Mouse (Mus musculus): ENCODE measurements around the gene Socs7.

Socs7 gene

DNA sequence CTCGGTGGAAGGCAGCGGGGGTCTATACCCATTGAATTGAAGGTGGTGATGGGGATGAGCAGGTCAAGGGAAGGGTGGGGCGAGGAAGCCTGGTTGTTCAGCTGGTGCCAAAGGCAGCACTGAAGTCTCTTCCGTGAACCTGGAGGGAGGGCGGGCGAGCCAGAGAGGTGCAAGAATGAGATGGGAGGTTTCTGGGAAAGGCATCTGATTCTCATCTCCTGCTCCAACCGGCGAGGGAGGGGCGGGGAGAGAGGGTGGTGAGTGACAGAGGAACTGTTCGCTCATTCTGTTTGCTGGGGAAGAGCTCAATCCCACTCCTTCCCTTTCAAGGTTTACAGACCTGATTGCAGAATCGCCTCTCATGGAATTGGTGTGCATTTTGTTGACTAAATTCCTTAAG lies 31.3 kb downstream of the Socs7 start:
- DNase-seq: no peak

GRCm38 (mm10) chr11:97394146-97394545 lies 31.8 kb downstream of the Socs7 start:
- peak in 1 of 2 experiments; percentile 42 for DNase-seq

GRCm38 (mm10) chr11:97398506-97398905 lies 36.2 kb downstream of the Socs7 start:
- peak; percentile 30 to 64 for DNase-seq

- DNase-seq: peak; percentile 86 to 92
Observed at GRCm38 (mm10) chr11:97399958-97400710, 37.8 kb downstream of the Socs7 start.

- DNase-seq: no peak
Observed at GRCm38 (mm10) chr11:97401082-97401481, 38.7 kb downstream of the Socs7 start.

DNA sequence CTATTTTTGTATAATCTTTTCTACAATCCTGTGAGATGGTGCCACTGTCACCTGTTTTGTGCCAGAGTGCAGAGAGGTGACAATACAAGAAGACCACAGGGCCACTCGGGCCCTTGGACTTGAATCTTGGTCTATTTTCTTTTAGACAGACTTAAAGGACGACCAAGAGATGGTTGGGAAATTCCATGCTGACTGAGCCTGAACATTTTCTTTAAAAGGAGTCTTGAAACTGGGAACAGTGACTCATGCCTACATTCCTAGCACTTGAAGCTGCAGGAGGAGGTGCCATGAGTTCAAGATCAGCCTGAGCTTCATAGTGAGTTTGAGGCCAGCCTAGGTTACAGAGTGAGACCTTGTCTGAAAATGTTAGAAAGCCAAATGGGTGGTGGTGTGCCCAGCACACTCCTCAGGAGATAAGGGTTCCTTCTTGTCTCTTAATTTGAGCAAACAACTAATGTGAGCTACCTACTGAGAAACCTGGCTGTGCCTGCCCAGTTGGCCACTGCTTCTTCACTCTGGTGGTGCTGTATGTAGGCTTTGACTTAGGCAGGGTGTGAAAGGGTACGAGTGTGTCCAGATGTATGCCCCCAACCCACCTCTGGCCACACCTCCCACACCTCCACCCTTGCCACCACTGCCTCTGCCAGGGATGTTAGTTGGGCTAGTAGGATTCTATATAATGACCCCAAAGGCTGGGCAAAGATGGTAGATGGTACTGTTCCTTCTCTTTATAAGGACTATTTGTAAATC lies 39.5 kb downstream of the Socs7 start:
- DNase-seq: no peak

DNA sequence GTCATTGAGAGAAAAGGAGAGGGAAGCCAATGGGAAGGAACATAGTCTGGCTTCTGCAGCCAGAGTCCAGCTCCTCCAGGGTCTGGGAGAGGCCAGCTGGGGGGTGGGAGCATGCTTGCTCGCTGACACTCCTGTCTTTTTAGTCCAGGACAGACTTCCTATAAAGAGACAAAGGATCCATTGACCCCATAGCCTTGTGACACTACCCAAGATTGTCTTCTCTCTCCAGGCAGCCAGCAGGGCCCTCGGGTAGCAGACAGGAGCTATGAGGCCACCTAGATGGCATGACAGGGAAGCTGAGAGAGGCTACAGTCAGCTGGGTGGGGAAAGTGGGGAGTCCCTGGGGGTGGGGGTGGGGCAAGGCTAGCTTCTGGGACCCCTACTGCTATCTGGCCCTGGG lies 40.4 kb downstream of the Socs7 start:
- no peak for DNase-seq

GRCm38 (mm10) chr11:97403614-97404183 lies 41.3 kb downstream of the Socs7 start:
- no peak for DNase-seq

DNA sequence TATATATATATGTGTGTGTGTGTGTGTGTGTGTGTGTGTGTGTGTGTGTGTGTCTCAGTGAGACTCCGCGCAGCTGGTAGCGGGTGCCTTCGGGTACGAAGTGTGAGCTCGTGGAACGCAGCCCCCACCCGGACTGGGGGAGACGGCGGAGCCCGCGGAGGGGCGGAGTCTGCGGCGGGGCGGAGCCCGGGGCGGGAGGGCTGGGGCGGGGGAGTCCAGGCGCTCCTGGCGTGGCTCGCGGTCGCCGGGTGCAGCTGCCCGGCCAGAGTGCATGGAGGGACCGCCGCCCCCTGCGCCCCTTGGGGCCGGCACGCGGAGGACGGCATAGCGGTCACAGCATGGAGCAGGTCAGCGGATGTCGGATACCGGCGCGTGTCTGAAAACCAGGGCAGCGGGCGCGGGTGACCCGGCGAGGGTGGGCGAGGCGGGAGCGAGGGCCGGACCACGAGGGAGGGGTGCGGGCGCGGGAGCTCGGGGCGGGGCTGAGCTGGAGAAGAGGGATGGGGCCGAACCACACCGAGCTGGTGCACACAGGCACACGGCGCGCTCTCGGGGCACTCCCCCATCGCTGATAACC lies 41.9 kb downstream of the Socs7 start:
- peak; percentile 46 to 72 for DNase-seq

DNA sequence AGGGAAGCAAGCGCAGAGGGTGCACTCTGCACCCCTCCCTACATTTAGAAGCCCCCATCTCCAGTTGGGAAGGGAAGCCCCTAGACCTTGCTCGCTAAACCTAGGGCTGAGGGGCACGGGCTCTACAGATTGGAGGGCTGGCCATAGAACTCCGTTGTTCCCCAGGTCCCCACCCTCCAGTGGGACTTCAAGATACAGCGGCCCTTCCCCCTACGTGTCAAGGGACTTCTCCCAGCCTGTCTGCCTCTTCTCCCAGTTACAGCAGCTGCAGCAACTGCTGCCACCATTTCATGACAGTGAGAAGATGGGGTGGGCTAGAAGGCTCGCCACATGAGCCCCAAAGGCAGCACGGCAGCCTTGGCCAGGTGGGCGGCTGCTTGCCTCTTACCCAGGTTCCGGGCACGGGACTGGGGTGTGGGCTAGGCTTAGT lies 42.4 kb downstream of the Socs7 start:
- DNase-seq: no peak

- DNase-seq: peak; percentile 79 to 88
Observed at GRCm38 (mm10) chr11:97406094-97406951, 44.0 kb downstream of the Socs7 start.

DNA sequence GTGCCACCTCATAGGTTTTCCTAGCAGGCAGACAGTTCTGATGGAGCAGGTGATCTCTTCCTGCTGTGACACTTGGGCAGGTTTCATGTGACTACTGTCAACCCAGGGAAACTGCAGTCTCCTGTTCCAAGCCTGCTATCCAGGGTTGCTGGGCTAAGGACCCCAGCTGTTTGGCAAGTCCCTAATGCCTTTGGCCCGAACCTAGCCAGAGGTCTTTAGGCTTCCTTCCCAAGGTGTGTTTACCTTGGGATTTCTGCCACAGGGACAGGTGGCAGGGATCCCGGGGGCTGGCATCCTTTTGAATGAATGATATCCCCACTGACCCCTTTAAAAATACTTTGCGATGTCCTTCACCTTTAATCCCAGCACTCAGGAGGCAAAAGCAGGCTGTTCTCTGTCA lies 45.1 kb downstream of the Socs7 start:
- no peak for DNase-seq

GRCm38 (mm10) chr11:97408171-97408570 lies 45.8 kb downstream of the Socs7 start:
- DNase-seq: peak; percentile 87 to 95

GRCm38 (mm10) chr11:97410958-97411357 lies 48.6 kb downstream of the Socs7 start:
- DNase-seq: no peak

GRCm38 (mm10) chr11:97412117-97412516 lies 49.8 kb downstream of the Socs7 start:
- peak; percentile 42 to 70 for DNase-seq

DNA sequence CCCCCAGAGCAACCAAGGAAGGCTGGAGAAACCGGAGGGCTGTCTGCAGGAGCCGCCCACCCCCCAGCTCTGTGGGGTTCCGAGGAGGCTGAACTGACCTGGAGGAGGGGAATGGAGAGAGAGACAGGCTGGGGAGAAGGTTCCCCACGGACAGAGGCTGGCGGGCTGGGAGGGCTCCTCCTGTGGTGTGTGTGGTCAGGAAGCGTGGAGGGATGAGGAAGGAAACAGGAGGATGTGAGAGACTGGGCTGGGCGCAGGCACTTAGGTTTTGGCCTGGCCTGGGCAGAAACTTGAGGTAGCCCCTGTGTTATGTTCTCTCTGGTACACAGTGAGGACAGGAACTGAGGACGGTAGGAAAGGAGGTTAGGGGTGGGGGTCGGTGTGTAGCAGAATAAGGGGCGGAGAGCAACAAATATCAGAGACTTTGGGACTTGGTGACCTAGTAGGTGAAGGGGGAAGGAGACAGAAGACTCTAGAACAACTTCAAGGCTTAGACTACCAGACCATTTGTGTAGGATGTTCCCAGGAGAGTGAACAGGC lies 50.5 kb downstream of the Socs7 start:
- DNase-seq: no peak

- peak; percentile 81 to 84 for DNase-seq
Observed at GRCm38 (mm10) chr11:97415330-97415711, 53.0 kb downstream of the Socs7 start, which contains the start of gene Arhgap23. TSS of gene Arhgap23 (plus strand) at chr11:97415533.

DNA sequence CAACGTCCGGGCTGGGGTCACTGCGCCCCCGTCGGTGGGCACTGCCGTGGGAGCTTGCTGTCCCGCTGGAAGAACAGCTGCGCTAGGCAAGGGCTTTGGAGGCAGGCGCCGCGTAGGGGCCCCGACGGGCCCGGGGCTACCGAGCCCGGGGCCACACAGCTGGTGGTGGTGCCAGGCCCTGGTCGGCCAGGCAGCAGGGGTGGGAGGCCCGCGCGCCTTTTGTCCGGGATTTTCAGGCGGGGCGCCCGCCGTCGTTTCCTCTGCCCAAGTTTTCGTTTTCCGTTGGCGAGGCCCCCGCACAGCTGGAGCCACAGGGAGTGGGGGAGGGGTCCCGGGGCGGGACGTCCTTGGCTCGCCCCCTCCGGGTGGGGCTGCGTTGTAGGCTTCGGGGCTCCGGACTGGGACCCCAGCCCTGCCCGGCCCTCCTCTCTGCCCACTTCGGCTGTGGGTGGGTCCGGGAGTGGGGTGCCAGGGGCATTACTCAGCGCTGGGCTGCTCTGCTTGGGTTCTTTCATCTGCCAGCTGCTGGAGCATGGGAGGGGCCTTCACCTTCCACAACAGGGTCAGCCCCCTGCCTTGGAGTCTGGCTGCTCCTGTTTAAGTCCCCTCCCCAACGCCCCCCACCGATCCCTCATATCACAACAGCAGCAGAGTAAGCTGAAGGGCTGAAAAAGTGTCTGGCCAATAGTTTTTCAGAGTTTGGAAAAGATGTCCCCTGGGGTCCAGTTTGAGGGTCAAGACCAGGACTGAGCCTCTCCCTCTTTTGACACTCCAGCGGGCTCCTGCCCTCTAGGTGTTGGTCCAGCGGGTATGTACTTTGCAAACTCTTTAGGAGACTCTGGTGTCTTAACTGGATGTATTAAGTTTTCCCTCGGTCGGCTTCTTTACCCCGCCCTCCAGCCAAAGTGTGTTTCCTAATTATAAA lies 53.6 kb downstream of the Socs7 start:
- DNase-seq: peak; percentile 57 to 71

GRCm38 (mm10) chr11:97416637-97417035 lies 54.3 kb downstream of the Socs7 start:
- no peak for DNase-seq

GRCm38 (mm10) chr11:97418834-97419539 lies 56.6 kb downstream of the Socs7 start:
- DNase-seq: no peak
